Mouse (Mus musculus) liver, postnatal 0 days (tissue): Measurements from ENCODE around the gene Ift43.

Source experiments
- CTCF ChIP-seq: sonication (generic); IDR thresholded peaks from 2 replicates; pipeline ENCODE4 v1.5.1; 2016; ENCODE audit warnings: antibody characterized with exemption, low read depth
- EP300 ChIP-seq: IDR thresholded peaks from 2 replicates; pipeline ENCODE4 v1.6.1; 2016; ENCODE audit warnings: antibody characterized with exemption, low read depth, mild to moderate bottlenecking

DNA sequence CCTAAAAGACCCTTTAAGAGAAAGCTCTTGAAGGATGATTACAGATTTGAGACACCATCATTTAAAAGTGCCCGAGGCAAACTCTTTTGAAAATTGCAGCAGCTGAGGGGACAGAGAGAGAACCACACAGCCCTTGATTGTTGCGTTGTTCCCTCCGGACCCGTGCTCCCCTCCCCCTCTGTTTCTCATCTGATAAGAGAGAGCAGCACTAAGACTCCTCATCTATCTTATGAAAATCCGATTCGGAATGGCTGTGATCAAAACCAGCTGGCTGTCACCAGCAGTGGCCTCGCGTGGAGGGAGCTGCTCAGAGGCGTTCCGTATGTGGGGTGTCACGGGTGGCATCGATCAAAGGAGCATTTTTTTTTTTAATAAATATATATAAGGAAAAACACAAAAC, 69.6 kb downstream of the Ift43 start:
- TF ChIP-seq CTCF (no peak), EP300 (no peak)
